Mouse (Mus musculus): ENCODE measurements around the gene Alg13.

DNA sequence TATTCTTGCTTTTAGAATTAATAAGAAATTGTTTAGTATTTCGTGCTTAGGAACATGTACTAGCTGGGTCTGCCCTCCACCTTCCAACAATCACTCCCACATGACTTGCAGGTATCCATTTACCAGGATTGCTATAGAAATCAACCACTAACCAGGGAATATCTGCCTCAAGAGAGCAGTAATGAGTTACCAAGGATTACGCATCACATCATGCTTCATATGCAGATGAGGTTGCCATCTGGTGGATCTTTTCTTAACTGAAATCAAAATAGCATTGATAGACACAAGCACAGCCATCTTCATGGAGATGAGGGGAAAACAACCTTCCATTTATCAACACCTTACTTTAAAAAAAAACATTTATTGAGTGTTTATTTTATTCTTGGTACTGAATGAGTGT, 16.1 kb upstream of the Alg13 start:
- TF ChIP-seq CTCF (IDR thresholded peaks at IDR 0.05; ENCODE audit: low read depth) (peak; percentile 62), EP300 (IDR thresholded peaks at IDR 0.05; ENCODE audit: low read depth) (no peak)

Data from heart, postnatal 0 days (tissue).